Mouse (Mus musculus): ENCODE measurements around the gene Vmn2r5.
"Not testable (repeated sequence)": the region's sequence is repeated elsewhere in the genome, so short reads cannot be mapped to it uniquely, and the experiment has no call there.

Vmn2r5 gene

GRCm38 (mm10) chr3:64509742-64510141, at the start of gene Vmn2r5:
Vmn2r5 (minus strand) TSS chr3:64509842.
- in situ Hi-C loops (cut with MboI; ENCODE audit: low pct_unique_long_range_greater_than_20kb in 1 of 2, low sequenced_read_pairs in 2 of 2, unreplicated experiment in 1 of 2), result not testable (repeated sequence)

GRCm38 (mm10) chr3:64523585-64523984, 13.9 kb upstream of the Vmn2r5 start:
- in situ Hi-C loops (cut with MboI; ENCODE audit: low pct_unique_long_range_greater_than_20kb in 1 of 2, low sequenced_read_pairs in 2 of 2, unreplicated experiment in 1 of 2), result not testable (repeated sequence)
